ENCODE assay signal across 10 mouse cellular contexts in the genomic region with DNA sequence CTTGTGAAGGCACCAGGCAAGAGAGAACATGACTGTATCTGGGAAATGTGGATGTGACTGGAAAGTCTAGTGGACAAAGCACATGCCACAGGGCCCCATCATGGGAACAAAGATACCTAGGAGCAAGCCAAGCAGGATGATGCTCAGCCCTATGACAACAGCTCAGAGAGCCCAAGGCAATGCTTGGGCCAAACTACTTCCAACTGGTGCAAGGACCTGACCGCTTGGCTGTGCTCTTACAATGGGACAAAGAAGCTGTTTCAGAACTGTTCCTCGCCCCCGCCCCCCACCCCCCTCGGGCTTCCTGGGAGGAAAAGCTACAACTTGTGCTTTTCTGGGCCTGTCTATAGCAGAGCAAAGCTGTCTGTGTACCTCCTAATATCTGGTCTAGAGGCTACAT. TPM values are rescaled to one million over a fixed set of nuclear protein-coding genes. Genes with fewer than 3 reads are reported as not detected.
DNase-seq lines count a peak whose midpoint lies in the region; ATAC-seq and TF ChIP-seq lines count a peak whose summit lies in the region.
"Had no signal": no experiment of that assay in that cellular context is flagged by ENCODE, and none has a peak within 500 bp of the region (broad histone marks: within the 10 kb centered on the region; RNA-seq: fewer than 3 reads in every experiment).

No protein-coding gene starts in this region.

- H3K27me3 ChIP-seq in heart, adult 2 months (ENCODE audit: control insufficient read depth, insufficient read depth, low read length): no peaks in the 10 kb centered on the region
- no peaks in the 10 kb centered on the region for H3K27me3 ChIP-seq in lung, embryonic 14.5 days (ENCODE audit: insufficient read depth, low read length)
- no peaks in the 10 kb centered on the region for H3K27me3 ChIP-seq in embryonic facial prominence, embryonic 14.5 days (replicated peaks; ENCODE audit: control insufficient read depth, insufficient read depth, low read length)
- H3K27me3 ChIP-seq in neural tube, embryonic 13.5 days: no peaks in the 10 kb centered on the region

- peak; percentile 46; the same call in 1 of the 2 replicates for TF ChIP-seq EP300 in heart, adult 2 months (IDR thresholded peaks at IDR 0.05; ENCODE audit: insufficient read depth, low read depth, low read length)

- peak overlapping the region; percentile 82 for H3K27ac ChIP-seq in heart, adult 2 months
- H3K27ac ChIP-seq in lung, embryonic 14.5 days (ENCODE audit: low read depth): peak overlapping the region; percentile 31; the same call in 1 of the 2 replicates
- H3K27ac ChIP-seq in embryonic facial prominence, embryonic 14.5 days (replicated peaks; ENCODE audit: low read depth, low read length): peak overlapping the region; percentile 68; the same call in 1 of the 2 replicates
- H3K27ac ChIP-seq in neural tube, embryonic 13.5 days (replicated peaks): peak overlapping the region; percentile 52

- no peak overlapping the region for H3K4me2 ChIP-seq in lung, embryonic 14.5 days
- H3K4me2 ChIP-seq in embryonic facial prominence, embryonic 14.5 days (ENCODE audit: low read depth, low read length): no peak overlapping the region
- no peak overlapping the region for H3K4me2 ChIP-seq in neural tube, embryonic 13.5 days

- peaks cover 52% of the 10 kb centered on the region for H3K36me3 ChIP-seq in heart, adult 2 months (ENCODE audit: control insufficient read depth, insufficient read depth, low read length)
- H3K36me3 ChIP-seq in lung, embryonic 14.5 days (ENCODE audit: insufficient read depth): peaks cover 21% of the 10 kb centered on the region; the same call in 1 of the 2 replicates
- H3K36me3 ChIP-seq in embryonic facial prominence, embryonic 14.5 days (ENCODE audit: control insufficient read depth, insufficient read depth, low read length): peaks cover 16% of the 10 kb centered on the region; the same call in 1 of the 2 replicates
- 0 out of 2 replicates have a peak, but pooled peaks cover 2% of the 10 kb centered on the region for H3K36me3 ChIP-seq in neural tube, embryonic 13.5 days

- no peak for DNase-seq in heart, adult 2 months
- no peak for DNase-seq in heart, postnatal 14 days
- DNase-seq in lung, embryonic 14.5 days: no peak
- no peak for DNase-seq in lung, postnatal 36 days
- no peak for DNase-seq in embryonic facial prominence, embryonic 14.5 days (ENCODE audit: low spot score)
- DNase-seq in ovary, postnatal 10 days (ENCODE audit: low spot score): no peak
- no peak for DNase-seq in testis, postnatal 14 days (ENCODE audit: low spot score)
- DNase-seq: adrenal gland, adult 2 months had no signal

- 41% methylated on average over 4 of the region's 4 CpGs for WGBS in heart, adult 2 months
- WGBS in lung, embryonic 14.5 days: 83% methylated on average over 4 of the region's 4 CpGs
- 44% methylated on average over 4 of the region's 4 CpGs for WGBS in embryonic facial prominence, embryonic 14.5 days
- WGBS in neural tube, embryonic 13.5 days: 55% methylated on average over 4 of the region's 4 CpGs

- no peak for ATAC-seq in lung, embryonic 14.5 days (ENCODE audit: insufficient read depth)
- ATAC-seq in embryonic facial prominence, embryonic 14.5 days (ENCODE audit: low read depth): no peak
- no peak for ATAC-seq in neural tube, embryonic 13.5 days (ENCODE audit: low read depth)

- peak overlapping the region; percentile 28; the same call in 1 of the 2 replicates for H3K9ac ChIP-seq in heart, adult 2 months (ENCODE audit: low read depth, low read length)
- H3K9ac ChIP-seq in lung, embryonic 14.5 days: no peak overlapping the region
- H3K9ac ChIP-seq in embryonic facial prominence, embryonic 14.5 days (ENCODE audit: low read depth, low read length): no peak overlapping the region
- H3K9ac ChIP-seq in neural tube, embryonic 13.5 days: no peak overlapping the region

- no peak for TF ChIP-seq POLR2A in heart, adult 2 months (IDR thresholded peaks at IDR 0.05; ENCODE audit: insufficient read depth, low read depth, low read length)

- TF ChIP-seq CTCF in heart, adult 2 months (IDR thresholded peaks at IDR 0.05): peak; percentile 65
- TF ChIP-seq CTCF in lung, embryonic 14.5 days (IDR thresholded peaks at IDR 0.05; ENCODE audit: low read depth): no peak

- H3K9me3 ChIP-seq in lung, embryonic 14.5 days (ENCODE audit: low read depth, low read length): no peaks in the 10 kb centered on the region
- H3K9me3 ChIP-seq in embryonic facial prominence, embryonic 14.5 days (ENCODE audit: control insufficient read depth, low read length): no peaks in the 10 kb centered on the region
- H3K9me3 ChIP-seq in neural tube, embryonic 13.5 days: no peaks in the 10 kb centered on the region

- intact Hi-C loops in heart, adult 2 months (cut with DNase I): loop anchor here (5.0 kb wide), 1 partner anchor 34 kb away; no protein-coding TSS in a partner anchor
- intact Hi-C loops in heart, postnatal 14 days (cut with DNase I): loop anchor here (2.0 kb wide), 1 partner anchor 34 kb away; no protein-coding TSS in a partner anchor

- H3K4me3 ChIP-seq in heart, adult 2 months: no peak overlapping the region
- no peak overlapping the region for H3K4me3 ChIP-seq in lung, embryonic 14.5 days (ENCODE audit: low read depth, low read length)
- no peak overlapping the region for H3K4me3 ChIP-seq in embryonic facial prominence, embryonic 14.5 days (ENCODE audit: low read depth, low read length)
- no peak overlapping the region for H3K4me3 ChIP-seq in neural tube, embryonic 13.5 days

- H3K4me1 ChIP-seq in heart, adult 2 months (ENCODE audit: control insufficient read depth, insufficient read depth, low read length): peaks cover 56% of the 10 kb centered on the region
- H3K4me1 ChIP-seq in lung, embryonic 14.5 days (ENCODE audit: insufficient read depth): peaks cover 23% of the 10 kb centered on the region
- peaks cover 31% of the 10 kb centered on the region for H3K4me1 ChIP-seq in embryonic facial prominence, embryonic 14.5 days (ENCODE audit: control insufficient read depth, insufficient read depth, low read length)
- peaks cover 44% of the 10 kb centered on the region for H3K4me1 ChIP-seq in neural tube, embryonic 13.5 days (replicated peaks)

- H3K79me2 ChIP-seq in heart, adult 2 months (replicated peaks; ENCODE audit: control insufficient read depth, insufficient read depth, low read length): peaks cover 11% of the 10 kb centered on the region

RNA-seq across cellular contexts. Expression of a gene that starts 23.5 kb away (rescaled TPM):
- total RNA-seq in heart, adult 2 months (2021): 10 to 100 TPM; 66.1 to 85.7 TPM
- 123 and 132 TPM in 2 replicates for polyA plus RNA-seq in heart, adult 2 months (2012; rRNA removed)
- 100 to 1,000 TPM; 110 to 127 TPM for total RNA-seq in heart, postnatal 14 days (2021)
- 266 and 270 TPM in 2 replicates for polyA plus RNA-seq in lung, embryonic 14.5 days (2014; fragmentation: Nextera tagmentation; extraction: Ambion mirVana)
- polyA plus RNA-seq in embryonic facial prominence, embryonic 14.5 days (2014; fragmentation: Nextera tagmentation; extraction: Ambion mirVana): 256 and 280 TPM in 2 replicates
- 142 and 147 TPM in 2 replicates for polyA plus RNA-seq in neural tube, embryonic 13.5 days (2015; fragmentation: Nextera tagmentation; extraction: Ambion mirVana)

RNA-seq across cellular contexts. Expression of a gene that starts 43.0 kb away (rescaled TPM):
- total RNA-seq in heart, adult 2 months (2021): 100 to 1,000 TPM; 156 to 177 TPM
- polyA plus RNA-seq in heart, adult 2 months (2012; rRNA removed): 221 and 283 TPM in 2 replicates
- total RNA-seq in heart, postnatal 14 days (2021): 100 to 1,000 TPM; 157 to 159 TPM
- polyA plus RNA-seq in lung, embryonic 14.5 days (2014; fragmentation: Nextera tagmentation; extraction: Ambion mirVana): 392 and 398 TPM in 2 replicates
- polyA plus RNA-seq in embryonic facial prominence, embryonic 14.5 days (2014; fragmentation: Nextera tagmentation; extraction: Ambion mirVana): 403 and 404 TPM in 2 replicates
- 352 and 359 TPM in 2 replicates for polyA plus RNA-seq in neural tube, embryonic 13.5 days (2015; fragmentation: Nextera tagmentation; extraction: Ambion mirVana)

RNA-seq across cellular contexts. Expression of a gene that starts 43.2 kb away (rescaled TPM):
- total RNA-seq in heart, adult 2 months (2021): 1 to 10 TPM in 1 of 2 experiments, under 1 TPM in 1; 0.91 to 1.1 TPM
- 2.7 and 3.4 TPM in 2 replicates for polyA plus RNA-seq in heart, adult 2 months (2012; rRNA removed)
- total RNA-seq in heart, postnatal 14 days (2021): 1 to 10 TPM in 1 of 2 experiments, under 1 TPM in 1; 0.96 to 2.4 TPM
- 8.5 and 10.7 TPM in 2 replicates for polyA plus RNA-seq in lung, embryonic 14.5 days (2014; fragmentation: Nextera tagmentation; extraction: Ambion mirVana)
- polyA plus RNA-seq in embryonic facial prominence, embryonic 14.5 days (2014; fragmentation: Nextera tagmentation; extraction: Ambion mirVana): 7.2 and 8.7 TPM in 2 replicates
- 4.1 and 5.3 TPM in 2 replicates for polyA plus RNA-seq in neural tube, embryonic 13.5 days (2015; fragmentation: Nextera tagmentation; extraction: Ambion mirVana)

RNA-seq across cellular contexts. Expression of a gene that starts 57.4 kb away (rescaled TPM):
- total RNA-seq in heart, adult 2 months (2021): under 1 TPM; 0.23 to 0.39 TPM
- 0.49 and 0.61 TPM in 2 replicates for polyA plus RNA-seq in heart, adult 2 months (2012; rRNA removed)
- total RNA-seq in heart, postnatal 14 days (2021): under 1 TPM; 0.27 to 0.36 TPM
- polyA plus RNA-seq in lung, embryonic 14.5 days (2014; fragmentation: Nextera tagmentation; extraction: Ambion mirVana): 0.42 and 0.61 TPM in 2 replicates
- polyA plus RNA-seq in embryonic facial prominence, embryonic 14.5 days (2014; fragmentation: Nextera tagmentation; extraction: Ambion mirVana): 0.58 and 0.72 TPM in 2 replicates
- 0.29 and 0.55 TPM in 2 replicates for polyA plus RNA-seq in neural tube, embryonic 13.5 days (2015; fragmentation: Nextera tagmentation; extraction: Ambion mirVana)
- total RNA-seq: megakaryocyte progenitor cell, adult 5-6 weeks had no signal

Comparison
In these comparisons a context has a peak if more than half of its experiments do, and no peak if none do; other contexts are left out.
1. H3K27ac ChIP-seq: peak in every context shown above with its lines; median percentile 82 in heart, adult 2 months; 68 in embryonic facial prominence, embryonic 14.5 days; 52 in neural tube, embryonic 13.5 days; 31 in lung, embryonic 14.5 days.